Mouse (Mus musculus) stomach, postnatal 0 days (tissue): ENCODE results near the gene Ccdc97. TPM values are rescaled to one million over a fixed set of nuclear protein-coding genes. Genes with fewer than 3 reads are reported as not detected.

Experiments used
- ATAC-seq: fragments of 200-750 bp; cut with Nextera tagmentation; 2 replicates; pipeline ENCODE4 v1.8.0; 2017; ENCODE audit not compliant: low FRiP score, low TSS enrichment
- DNase-seq: peaks from one replicate; pipeline ENCODE4 v3.0.0-alpha.2; 2016; ENCODE audit warnings: low spot score
- H3K27ac ChIP-seq: fragments of 300-500 bp; sonication (generic); replicated peaks from 2 replicates; pipeline ENCODE4 v1.5.1; 2014; ENCODE audit warnings: mild to moderate bottlenecking, control low read depth
- H3K27me3 ChIP-seq: fragments of 300-500 bp; sonication (generic); 2 replicates; pipeline ENCODE4 v1.6.1; 2014; ENCODE audit warnings: low read length; ENCODE audit not compliant: control insufficient read depth, insufficient read depth
- H3K36me3 ChIP-seq: fragments of 300-500 bp; sonication (generic); 2 replicates; pipeline ENCODE4 v1.6.1; 2014; ENCODE audit warnings: low read length, mixed read lengths; ENCODE audit not compliant: control insufficient read depth, insufficient read depth
- H3K4me1 ChIP-seq: fragments of 300-500 bp; sonication (generic); replicated peaks from 2 replicates; pipeline ENCODE4 v1.6.1; 2014; ENCODE audit warnings: antibody characterized with exemption; ENCODE audit not compliant: control insufficient read depth, insufficient read depth
- H3K4me2 ChIP-seq: fragments of 300-500 bp; sonication (generic); replicated peaks from 2 replicates; pipeline ENCODE4 v1.6.1; 2014; ENCODE audit warnings: low read depth, mild to moderate bottlenecking, control low read depth, moderate library complexity
- H3K4me3 ChIP-seq: fragments of 300-500 bp; sonication (generic); 2 replicates; pipeline ENCODE4 v1.5.1; 2014; ENCODE audit warnings: low read depth, low read length, control low read depth
- H3K9ac ChIP-seq: fragments of 300-500 bp; sonication (generic); 2 replicates; pipeline ENCODE4 v1.6.1; 2014; ENCODE audit warnings: mild to moderate bottlenecking, low read length, control low read depth, mixed read lengths
- H3K9me3 ChIP-seq: fragments of 300-500 bp; sonication (generic); 2 replicates; pipeline ENCODE4 v1.6.1; 2016; ENCODE audit warnings: low read length; ENCODE audit not compliant: control insufficient read depth
- CTCF ChIP-seq: IDR thresholded peaks from 2 replicates; pipeline ENCODE4 v1.5.1; 2016; ENCODE audit warnings: antibody characterized with exemption, low read depth, mild to moderate bottlenecking, moderate library complexity
- EP300 ChIP-seq: optimal IDR thresholded peaks from 2 replicates; pipeline ENCODE3; 2016; ENCODE audit warnings: antibody characterized with exemption
- WGBS: fragments of 180-500 bp; shearing (Covaris S2); extraction: QIAGEN DNeasy Blood & Tissue Kit; methylation state at CpG from one replicate; pipeline ENCODE4 v1.1.7; 2014; 5-methylcytosine and 5-hydroxymethylcytosine counted together
- polyA plus RNA-seq: library from polyadenylated mRNA; unstranded; fragments of >200 nt; fragmentation: Nextera tagmentation; extraction: Ambion mirVana; gene quantifications from 2 replicates; pipeline ENCODE4 v1.2.1, GENCODE M21; 2015

Ccdc97 gene
- polyA plus RNA-seq, 1 experiment from 2014 or later = 7.9 TPM

DNA sequence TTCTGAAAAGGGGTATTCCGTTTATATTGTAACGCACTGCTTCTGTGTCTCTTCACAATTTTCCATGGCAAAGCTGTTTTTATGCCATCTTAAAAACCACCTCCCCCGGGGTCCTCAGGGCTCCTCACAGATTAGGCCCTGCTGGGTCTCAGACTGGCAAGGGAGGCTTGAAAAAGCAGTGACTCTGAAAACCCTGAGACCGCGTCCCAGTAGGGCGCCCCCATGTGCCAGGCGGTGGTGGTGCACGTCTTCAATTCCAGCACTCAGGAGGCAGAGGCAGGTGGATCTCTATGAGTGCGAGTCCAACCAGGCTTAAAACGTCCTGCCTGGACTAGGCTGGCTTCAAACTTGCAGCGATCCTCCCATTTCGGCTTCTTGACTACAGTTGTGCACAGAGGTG, 18.2 kb downstream of the Ccdc97 start:
- Histone ChIP-seq H3K27me3 (no peaks in the 10 kb centered on the region), H3K27ac (no peak overlapping the region), H3K4me3 (no peak overlapping the region), H3K9me3 (no peaks in the 10 kb centered on the region), H3K9ac (no peak overlapping the region), H3K36me3 (no peaks in the 10 kb centered on the region), H3K4me1 (peaks cover 4% of the 10 kb centered on the region; the same call in 1 of the 2 replicates), H3K4me2 (no peak overlapping the region)
- no peak for DNase-seq
- TF ChIP-seq CTCF (peak; percentile 36; the same call in 1 of the 2 replicates), EP300 (no peak)
- WGBS = 72% methylated on average over 12 of the region's 12 CpGs
- no peak for ATAC-seq

GRCm38 (mm10) chr7:25699851-25700250, 19.0 kb downstream of the Ccdc97 start:
- no peak overlapping the region for H3K9ac ChIP-seq
- DNase-seq = no peak
- TF ChIP-seq CTCF = no peak
- TF ChIP-seq EP300 = no peak
- ATAC-seq = no peak; the same call in 1 of the 2 replicates
- H3K4me2 ChIP-seq = no peak overlapping the region
- H3K27me3 ChIP-seq = no peaks in the 10 kb centered on the region
- H3K4me3 ChIP-seq = no peak overlapping the region
- WGBS = 56% methylated on average over 13 of the region's 13 CpGs
- no peak overlapping the region for H3K27ac ChIP-seq
- no peaks in the 10 kb centered on the region for H3K9me3 ChIP-seq
- no peaks in the 10 kb centered on the region for H3K4me1 ChIP-seq
- no peaks in the 10 kb centered on the region for H3K36me3 ChIP-seq

GRCm38 (mm10) chr7:25694104-25694503, 24.8 kb downstream of the Ccdc97 start:
- Histone ChIP-seq H3K27me3 (no peaks in the 10 kb centered on the region), H3K36me3 (no peaks in the 10 kb centered on the region), H3K4me2 (no peak overlapping the region), H3K4me3 (no peak overlapping the region), H3K9me3 (no peaks in the 10 kb centered on the region), H3K9ac (no peak overlapping the region), H3K27ac (no peak overlapping the region), H3K4me1 (no peaks in the 10 kb centered on the region)
- 74% methylated on average over 8 of the region's 8 CpGs for WGBS
- TF ChIP-seq EP300 (no peak), CTCF (no peak)
- no peak for ATAC-seq
- DNase-seq = no peak

DNA sequence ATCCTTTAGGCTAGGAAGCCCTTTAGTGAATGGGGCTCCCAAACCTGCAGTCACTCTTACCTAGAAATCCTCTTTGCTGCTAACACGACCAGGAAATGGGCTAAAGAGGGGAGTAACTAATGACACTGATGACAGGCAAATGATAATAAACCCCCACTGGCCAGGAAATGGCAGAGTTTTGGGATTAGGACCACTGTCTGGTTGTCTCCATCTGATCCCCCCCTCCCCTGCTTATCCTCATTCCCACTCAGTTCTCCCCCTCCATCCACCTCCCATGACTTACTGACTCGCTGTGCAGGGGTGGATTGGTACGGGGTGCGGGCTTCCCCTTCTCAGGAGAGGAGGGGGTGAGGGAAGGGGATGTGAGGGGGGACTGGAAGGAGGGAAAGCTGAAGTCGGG, 28.8 kb downstream of the Ccdc97 start:
- no peaks in the 10 kb centered on the region for H3K27me3 ChIP-seq
- no peaks in the 10 kb centered on the region for H3K9me3 ChIP-seq
- H3K4me1 ChIP-seq = peaks cover 3% of the 10 kb centered on the region
- WGBS = 51% methylated on average over 5 of the region's 5 CpGs
- DNase-seq = no peak
- H3K4me3 ChIP-seq = no peak overlapping the region
- peak overlapping the region; percentile 89; the same call in 1 of the 2 replicates for H3K4me2 ChIP-seq
- ATAC-seq = no peak
- H3K9ac ChIP-seq = no peak overlapping the region
- H3K27ac ChIP-seq = no peak overlapping the region
- H3K36me3 ChIP-seq = no peaks in the 10 kb centered on the region
- TF ChIP-seq CTCF (no peak), EP300 (no peak)

GRCm38 (mm10) chr7:25689603-25690021, 29.3 kb downstream of the Ccdc97 start:
- no peaks in the 10 kb centered on the region for H3K27me3 ChIP-seq
- ATAC-seq = no peak
- peak overlapping the region; percentile 73 for H3K4me3 ChIP-seq
- no peaks in the 10 kb centered on the region for H3K9me3 ChIP-seq
- no peak overlapping the region for H3K27ac ChIP-seq
- DNase-seq = no peak
- peaks cover 3% of the 10 kb centered on the region for H3K4me1 ChIP-seq
- TF ChIP-seq CTCF (no peak), EP300 (no peak)
- no peaks in the 10 kb centered on the region for H3K36me3 ChIP-seq
- peak overlapping the region; percentile 89 for H3K4me2 ChIP-seq
- 17% methylated on average over 12 of the region's 12 CpGs for WGBS
- H3K9ac ChIP-seq = peak overlapping the region; percentile 79; the same call in 1 of the 2 replicates

- Histone ChIP-seq H3K27me3 (no peaks in the 10 kb centered on the region), H3K4me3 (peak overlapping the region; percentile 73), H3K4me1 (peaks cover 3% of the 10 kb centered on the region), H3K36me3 (no peaks in the 10 kb centered on the region), H3K9ac (peak overlapping the region; percentile 79), H3K4me2 (peak overlapping the region; percentile 89), H3K27ac (peak overlapping the region; percentile 71), H3K9me3 (no peaks in the 10 kb centered on the region)
- under 1% methylated on average over 47 of the region's 52 CpGs for WGBS
- TF ChIP-seq CTCF (peak; percentile 10), EP300 (no peak)
- peak; percentile 82 for ATAC-seq
- DNase-seq = peak; percentile 85
These were observed 29.9 kb downstream of the Ccdc97 start for GRCm38 (mm10) chr7:25688810-25689586.
